Mouse (Mus musculus) ES-E14 (cell line): Measurements from ENCODE around the gene Ano2.

ENCODE experiments used
- CHD2 ChIP-seq: IDR thresholded peaks from 2 replicates; pipeline ENCODE4 v1.6.1; 2014; ENCODE audit warnings: mild to moderate bottlenecking, low read depth, low read length, inconsistent platforms
- HCFC1 ChIP-seq: IDR thresholded peaks from 2 replicates; pipeline ENCODE4 v1.6.1; 2012; ENCODE audit warnings: low read length, inconsistent platforms, borderline replicate concordance; ENCODE audit not compliant: insufficient read depth
- ZC3H11A ChIP-seq: IDR thresholded peaks from 2 replicates; pipeline ENCODE4 v1.6.1; 2012; ENCODE audit warnings: low read depth, mild to moderate bottlenecking, inconsistent platforms, low read length, borderline replicate concordance
- ZNF384 ChIP-seq: IDR thresholded peaks from 2 replicates; pipeline ENCODE4 v1.6.1; 2012; ENCODE audit warnings: low read depth, low read length, inconsistent platforms

DNA sequence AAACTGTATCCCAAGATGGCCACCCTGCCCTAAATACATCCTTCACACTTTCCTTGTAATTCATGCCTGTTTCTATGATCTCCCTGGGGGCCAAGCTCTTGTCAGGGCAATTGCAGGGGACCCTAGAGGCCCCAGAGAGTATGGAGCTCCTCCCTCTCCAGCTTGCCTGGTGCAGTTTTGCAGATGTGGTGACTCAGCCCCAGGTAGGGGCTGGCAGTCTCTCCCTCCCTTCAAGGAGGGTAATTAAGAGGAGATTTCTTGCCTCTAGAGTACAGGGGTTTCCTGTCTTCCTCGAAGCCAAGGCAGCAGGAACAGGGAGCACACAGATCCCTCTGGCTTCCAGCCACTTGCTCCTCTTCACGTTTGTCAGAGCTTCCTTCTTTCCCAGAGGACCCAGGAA is 121.2 kb downstream of the Ano2 start:
- no peak for TF ChIP-seq HCFC1
- TF ChIP-seq ZC3H11A = no peak
- TF ChIP-seq ZNF384 = no peak
- no peak for TF ChIP-seq CHD2
